Mouse (Mus musculus) kidney, adult 2 months (tissue): ENCODE measurements around the gene Adprhl1.

Source experiments
- CTCF ChIP-seq: fragments of 200-500 bp; conservative IDR thresholded peaks from 2 replicates; pipeline ENCODE4 v1.5.1; 2011; ENCODE audit warnings: low read depth, mild to moderate bottlenecking, control low read depth, low read length, moderate library complexity, mixed read lengths; ENCODE audit not compliant: insufficient read depth, insufficient read length
- POLR2A ChIP-seq: fragments of 200-500 bp; IDR thresholded peaks from one replicate; pipeline ENCODE4 v1.6.1; 2011; ENCODE audit warnings: low read depth, low read length, control low read depth

DNA sequence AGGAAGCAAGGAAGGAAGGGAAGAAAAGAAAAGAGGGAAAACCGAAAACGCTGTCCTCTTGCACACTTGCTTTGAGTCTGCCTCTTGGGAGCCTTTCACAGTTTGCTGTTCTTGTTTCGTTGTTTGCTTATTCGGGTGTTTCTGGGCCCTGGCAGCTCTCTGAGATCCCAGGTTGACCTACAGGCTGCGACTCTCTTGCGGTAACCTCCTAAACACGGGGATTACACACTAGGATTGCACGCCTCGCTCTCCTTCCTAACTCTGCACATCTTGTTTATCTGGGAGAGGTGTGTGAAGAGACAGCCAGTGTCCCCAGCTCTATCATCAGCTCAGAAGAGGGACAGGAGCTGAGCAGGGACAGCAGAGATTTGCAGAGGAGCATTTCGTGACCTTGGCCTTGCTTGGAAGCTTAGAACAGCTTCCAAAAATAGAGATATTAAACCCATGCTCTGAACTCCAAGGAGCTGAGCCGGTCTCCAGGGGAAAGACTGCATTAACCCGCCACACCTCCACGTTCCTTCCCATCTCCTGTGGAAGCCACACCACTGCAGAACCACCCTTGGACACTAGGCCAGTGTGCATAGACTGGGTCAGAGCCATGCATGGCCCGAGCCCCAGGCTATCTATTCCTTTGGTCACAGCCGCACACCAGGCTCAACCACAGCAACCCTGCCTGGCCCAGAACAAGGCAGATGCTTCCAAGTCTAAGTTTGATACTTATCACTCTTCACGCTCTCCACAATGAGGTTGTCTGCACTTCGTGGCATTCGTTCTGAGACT is 72.9 kb downstream of the Adprhl1 start:
- TF ChIP-seq POLR2A (no peak), CTCF (no peak)
